In genomic region chr1:69498862-69499306, GRCm38 (mm10) we compare ENCODE assay signal across 10 mouse cellular contexts.
A peak's percentile ranks its signal among the peaks of the same experiment; 100 is the strongest.
DNase-seq lines count a peak whose midpoint lies in the region; ATAC-seq and TF ChIP-seq lines count a peak whose summit lies in the region.
"Had no signal": no experiment of that assay in that cellular context is flagged by ENCODE, and none has a peak within 500 bp of the region (broad histone marks: within the 10 kb centered on the region; RNA-seq: fewer than 3 reads in every experiment).

No protein-coding gene starts in this region.

- no peaks in the 10 kb centered on the region for H3K9me3 ChIP-seq in CH12.LX (replicated peaks; ENCODE audit: low read length)
- no peaks in the 10 kb centered on the region for H3K9me3 ChIP-seq in forebrain, embryonic 14.5 days (replicated peaks; ENCODE audit: control insufficient read depth, low read length)
- H3K9me3 ChIP-seq in liver, embryonic 15.5 days (replicated peaks) = no peaks in the 10 kb centered on the region

- no peak for TF ChIP-seq POLR2A in CH12.LX (IDR thresholded peaks at IDR 0.05; ENCODE audit: low read depth, low read length)

- 3% methylated on average over 7 of the region's 7 CpGs for WGBS in forebrain, embryonic 14.5 days
- WGBS in liver, embryonic 15.5 days (ENCODE audit: insufficient replicate concordance) = 41% methylated on average over 7 of the region's 7 CpGs

- no peaks in the 10 kb centered on the region for H3K27me3 ChIP-seq in CH12.LX (replicated peaks)
- H3K27me3 ChIP-seq in forebrain, embryonic 14.5 days (replicated peaks; ENCODE audit: control insufficient read depth, insufficient read depth, low read length) = no peaks in the 10 kb centered on the region
- H3K27me3 ChIP-seq in liver, embryonic 15.5 days = no peaks in the 10 kb centered on the region

- no peak for TF ChIP-seq RAD21 in CH12.LX (IDR thresholded peaks at IDR 0.05; ENCODE audit: low read depth, low read length)

- peak; percentile 34 for DNase-seq in embryo, embryonic 10 days (ENCODE audit: low spot score)
- DNase-seq in embryo, embryonic 9.5 days (ENCODE audit: extremely low spot score) = no peak
- peak; percentile 11 for DNase-seq in CH12.LX (ENCODE audit: extremely low read depth)
- peak; percentile 37 for DNase-seq in forebrain, embryonic 14.5 days (ENCODE audit: low spot score)
- DNase-seq in c-Kit-positive CD71-positive TER-119-positive erythroid progenitor cells, embryonic 14.5 days (ENCODE audit: low spot score) = no peak
- no peak for DNase-seq in ovary, adult 18-20 months (ENCODE audit: low spot score)
- DNase-seq in cerebellum, adult 9-11 months = no peak
- DNase-seq: kidney, adult 8-10 months had no signal

- H3K27ac ChIP-seq in CH12.LX (ENCODE audit: insufficient read depth, low read depth) = no peak overlapping the region
- no peak overlapping the region for H3K27ac ChIP-seq in forebrain, embryonic 14.5 days (ENCODE audit: low read depth, low read length)
- no peak overlapping the region for H3K27ac ChIP-seq in liver, embryonic 15.5 days (replicated peaks)
- H3K27ac ChIP-seq: macrophage had no signal

- H3K4me2 ChIP-seq in CH12.LX (ENCODE audit: insufficient read depth, low read depth, poor library complexity, severe bottlenecking) = peak overlapping the region; percentile 88
- H3K4me2 ChIP-seq in forebrain, embryonic 14.5 days (ENCODE audit: low read length) = peak overlapping the region; percentile 28; the same call in 1 of the 2 replicates
- peak overlapping the region; percentile 50 for H3K4me2 ChIP-seq in liver, embryonic 15.5 days

- in situ Hi-C loops in CH12.LX (cut with MboI; ENCODE audit: low pct_ligation_motif_present, low pct_unique_long_range_greater_than_20kb, low sequenced_read_pairs) = no loop called here

- peak overlapping the region; percentile 11 to 63 (median 14) for H3K4me3 ChIP-seq in CH12.LX (replicated peaks in 1 of 3; ENCODE audit: low read depth in 2 of 3, low read length in 2 of 3, poor library complexity in 1 of 3)
- no peak overlapping the region for H3K4me3 ChIP-seq in forebrain, embryonic 14.5 days (ENCODE audit: low read depth, low read length)
- H3K4me3 ChIP-seq in liver, embryonic 15.5 days (replicated peaks) = peak overlapping the region; percentile 21; the same call in 1 of the 2 replicates

- peak overlapping the region; percentile 56; the same call in 1 of the 2 replicates for H3K9ac ChIP-seq in CH12.LX (ENCODE audit: insufficient read depth, low read depth)
- no peak overlapping the region for H3K9ac ChIP-seq in forebrain, embryonic 14.5 days (ENCODE audit: low read length)
- no peak overlapping the region for H3K9ac ChIP-seq in liver, embryonic 15.5 days

- TF ChIP-seq CTCF in CH12.LX (conservative IDR thresholded peaks at IDR 0.05 in 1 of 2, IDR thresholded peaks at IDR 0.05 in 1 of 2; ENCODE audit: low read depth in 2 of 2, low read length in 2 of 2) = no peak

- H3K79me2 ChIP-seq in CH12.LX (replicated peaks; ENCODE audit: control insufficient read depth, extremely low read depth, insufficient read depth, poor library complexity, severe bottlenecking) = no peaks in the 10 kb centered on the region

- no peaks in the 10 kb centered on the region for H3K36me3 ChIP-seq in CH12.LX (replicated peaks in 1 of 2; ENCODE audit: control insufficient read depth in 1 of 2, insufficient read depth in 1 of 2, low read length in 1 of 2)
- H3K36me3 ChIP-seq in forebrain, embryonic 14.5 days (ENCODE audit: control insufficient read depth, insufficient read depth, low read length) = no peaks in the 10 kb centered on the region
- no peaks in the 10 kb centered on the region for H3K36me3 ChIP-seq in liver, embryonic 15.5 days (replicated peaks)

- H3K4me1 ChIP-seq in CH12.LX (ENCODE audit: control insufficient read depth in 1 of 2, insufficient read depth in 2 of 2) = peaks cover 0 to 7% of the 10 kb centered on the region in 2 experiments; a peak in 2 of 4 replicates
- H3K4me1 ChIP-seq in forebrain, embryonic 14.5 days (ENCODE audit: control insufficient read depth, insufficient read depth, low read length) = 0 out of 2 replicates have a peak, but pooled peaks cover 4% of the 10 kb centered on the region
- H3K4me1 ChIP-seq in liver, embryonic 15.5 days (replicated peaks) = peaks cover 30% of the 10 kb centered on the region

- ATAC-seq in forebrain, embryonic 14.5 days = peak; percentile 73
- no peak for ATAC-seq in liver, embryonic 15.5 days (ENCODE audit: insufficient read depth)

- dilution Hi-C loops in CH12.LX (cut with MboI; ENCODE audit: extremely low pct_ligation_motif_present, extremely low pct_unique_long_range_greater_than_20kb, low sequenced_read_pairs) = no loop called here

- TF ChIP-seq EP300 in CH12.LX (IDR thresholded peaks at IDR 0.05; ENCODE audit: low read length) = no peak

TF ChIP-seq in CH12.LX, 34 proteins besides CTCF, POLR2A, EP300 and RAD21:
- TF ChIP-seq MAFK (IDR thresholded peaks at IDR 0.05; ENCODE audit: insufficient replicate concordance, low read length) = peak; percentile 76
- no peak for TF ChIP-seq TCF12 (IDR thresholded peaks at IDR 0.05; ENCODE audit: low read depth, low read length)
- TF ChIP-seq MYC (IDR thresholded peaks at IDR 0.05; ENCODE audit: low read depth, low read length) = no peak
- no peak for TF ChIP-seq USF1 (IDR thresholded peaks at IDR 0.05; ENCODE audit: low read depth, low read length)

Comparison
In these comparisons a context has a peak if more than half of its experiments do, and no peak if none do; other contexts are left out.
1. DNase-seq: peak in embryo, embryonic 10 days (single experiment), CH12.LX (single experiment) and forebrain, embryonic 14.5 days (single experiment); none in embryo, embryonic 9.5 days (single experiment), c-Kit-positive CD71-positive TER-119-positive erythroid progenitor cells, embryonic 14.5 days (single experiment), ovary, adult 18-20 months (single experiment) and cerebellum, adult 9-11 months (single experiment).
2. H3K4me2 ChIP-seq: peak in every context shown above with its lines; median percentile 88 in CH12.LX; 50 in liver, embryonic 15.5 days; 28 in forebrain, embryonic 14.5 days.